8 mouse cellular contexts compared by ENCODE assay signal in the genomic region with DNA sequence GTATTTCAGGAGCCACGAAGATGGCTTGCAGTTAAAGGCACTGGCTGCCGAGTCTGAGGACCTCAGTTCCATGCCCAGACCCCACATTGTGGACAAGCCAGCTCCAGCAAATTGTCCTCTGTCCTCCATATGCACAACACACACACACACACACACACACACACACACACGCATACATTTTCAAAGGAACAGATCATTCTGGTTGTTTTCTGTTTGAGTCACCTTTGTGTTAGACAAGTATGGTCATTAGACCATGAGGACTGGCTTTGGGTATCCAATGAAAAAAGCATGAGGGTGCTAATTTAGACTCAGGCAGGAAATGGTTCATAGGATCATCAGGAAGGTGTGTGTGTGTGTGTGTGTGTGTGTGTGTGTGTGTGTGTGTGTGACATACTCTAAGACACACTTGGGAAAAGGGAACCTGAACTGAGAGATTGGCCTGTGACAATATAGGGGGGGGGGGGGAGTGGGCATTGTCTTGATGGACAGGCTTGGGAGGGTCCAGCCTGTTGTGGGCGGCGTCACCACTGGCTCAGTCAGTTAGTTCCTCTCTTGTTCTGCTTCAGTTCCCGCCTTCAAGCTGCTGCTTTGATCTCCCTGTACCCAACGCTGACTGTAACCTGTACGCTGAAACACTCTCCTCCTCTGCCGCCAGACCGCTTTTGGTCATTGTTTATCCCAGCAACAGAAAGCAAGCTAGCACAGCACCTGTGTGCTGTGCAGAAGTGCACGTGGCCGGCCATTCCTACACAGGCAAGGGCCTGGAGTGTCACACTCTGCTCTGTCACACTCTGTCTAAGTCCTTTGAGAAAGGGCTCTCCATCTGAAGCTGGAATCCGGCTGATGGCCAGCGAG. TPM values are rescaled to one million over a fixed set of nuclear protein-coding genes. Genes with fewer than 3 reads are reported as not detected.
A peak's percentile ranks its signal among the peaks of the same experiment; 100 is the strongest.
DNase-seq lines count a peak whose midpoint lies in the region; ATAC-seq lines count a peak whose summit lies in the region.

No protein-coding gene starts in this region.

- H3K4me3 ChIP-seq in kidney, embryonic 15.5 days (replicated peaks), result peak overlapping the region; percentile 30
- peak overlapping the region; percentile 2; the same call in 1 of the 2 replicates for H3K4me3 ChIP-seq in hindbrain, embryonic 16.5 days (ENCODE audit: low read length)
- no peak overlapping the region for H3K4me3 ChIP-seq in midbrain, embryonic 11.5 days (ENCODE audit: low read depth, low read length)

- no peaks in the 10 kb centered on the region for H3K9me3 ChIP-seq in kidney, embryonic 15.5 days (replicated peaks)
- H3K9me3 ChIP-seq in hindbrain, embryonic 16.5 days (ENCODE audit: control insufficient read depth, low read length), result no peaks in the 10 kb centered on the region
- H3K9me3 ChIP-seq in midbrain, embryonic 11.5 days (ENCODE audit: control insufficient read depth, low read length), result no peaks in the 10 kb centered on the region

- H3K27ac ChIP-seq in kidney, embryonic 15.5 days, result peak overlapping the region; percentile 90
- no peak overlapping the region for H3K27ac ChIP-seq in hindbrain, embryonic 16.5 days (ENCODE audit: low read depth, low read length)
- no peak overlapping the region for H3K27ac ChIP-seq in midbrain, embryonic 11.5 days (ENCODE audit: low read depth, low read length)

- DNase-seq in kidney, adult 9 months, result no peak
- peak; percentile 60 for DNase-seq in embryo, embryonic 11 days
- DNase-seq in midbrain, embryonic 11.5 days (ENCODE audit: low spot score, missing footprints), result no peak
- no peak for DNase-seq in layer of hippocampus, postnatal 10 days (ENCODE audit: low spot score in 2 of 2)
- DNase-seq in left cerebral cortex, adult 18-20 months (ENCODE audit: low spot score in 2 of 2), result no peak
- no peak for DNase-seq in cerebellum, adult 9-10 months

- peak; percentile 38 for ATAC-seq in kidney, embryonic 15.5 days (replicated peaks; ENCODE audit: low FRiP score)
- no peak for ATAC-seq in hindbrain, embryonic 16.5 days
- ATAC-seq in midbrain, embryonic 11.5 days (ENCODE audit: low FRiP score), result no peak

- H3K36me3 ChIP-seq in kidney, embryonic 15.5 days, result no peaks in the 10 kb centered on the region
- H3K36me3 ChIP-seq in hindbrain, embryonic 16.5 days (ENCODE audit: control insufficient read depth, insufficient read depth, low read length), result no peaks in the 10 kb centered on the region
- H3K36me3 ChIP-seq in midbrain, embryonic 11.5 days (ENCODE audit: control insufficient read depth, insufficient read depth, low read length), result no peaks in the 10 kb centered on the region

- H3K4me2 ChIP-seq in kidney, embryonic 15.5 days, result peak overlapping the region; percentile 60
- H3K4me2 ChIP-seq in hindbrain, embryonic 16.5 days (ENCODE audit: low read length), result peak overlapping the region; percentile 42
- H3K4me2 ChIP-seq in midbrain, embryonic 11.5 days, result peak overlapping the region; percentile 42

- WGBS in kidney, embryonic 15.5 days, result 16% methylated on average over 12 of the region's 14 CpGs
- 21% methylated on average over 14 of the region's 14 CpGs for WGBS in hindbrain, embryonic 16.5 days
- WGBS in midbrain, embryonic 11.5 days, result 18% methylated on average over 14 of the region's 14 CpGs

- peaks cover 48% of the 10 kb centered on the region for H3K4me1 ChIP-seq in kidney, embryonic 15.5 days
- peaks cover 18% of the 10 kb centered on the region for H3K4me1 ChIP-seq in hindbrain, embryonic 16.5 days (ENCODE audit: control insufficient read depth, insufficient read depth, low read depth, low read length)
- peaks cover 11% of the 10 kb centered on the region for H3K4me1 ChIP-seq in midbrain, embryonic 11.5 days (ENCODE audit: control insufficient read depth, insufficient read depth, low read length)

- peak overlapping the region; percentile 45 for H3K9ac ChIP-seq in kidney, embryonic 15.5 days
- 0 out of 2 replicates have a peak overlapping the region, but pooled peaks have one; percentile 38 for H3K9ac ChIP-seq in hindbrain, embryonic 16.5 days (ENCODE audit: low read depth, low read length)
- H3K9ac ChIP-seq in midbrain, embryonic 11.5 days (ENCODE audit: low read length), result peak overlapping the region; percentile 54

- H3K27me3 ChIP-seq in kidney, embryonic 15.5 days, result no peaks in the 10 kb centered on the region
- H3K27me3 ChIP-seq in hindbrain, embryonic 16.5 days (replicated peaks; ENCODE audit: control insufficient read depth, insufficient read depth, low read length), result peaks cover 2% of the 10 kb centered on the region; the same call in 1 of the 2 replicates
- peaks cover 2% of the 10 kb centered on the region; the same call in 1 of the 2 replicates for H3K27me3 ChIP-seq in midbrain, embryonic 11.5 days (ENCODE audit: control insufficient read depth, insufficient read depth, low read length)

RNA-seq across cellular contexts. Expression of gene Chst12, which starts 3.1 kb away (rescaled TPM):
- 21.9 and 22.4 TPM in 2 replicates for polyA plus RNA-seq in kidney, embryonic 15.5 days (2015; fragmentation: Nextera tagmentation; extraction: Ambion mirVana)
- 27.6 and 30.3 TPM in 2 replicates for polyA plus RNA-seq in hindbrain, embryonic 16.5 days (2015; fragmentation: Nextera tagmentation; extraction: Ambion mirVana)
- polyA plus RNA-seq in midbrain, embryonic 11.5 days (2014; fragmentation: Nextera tagmentation; extraction: Ambion mirVana), result 7.9 and 9.1 TPM in 2 replicates
- 10 to 100 TPM; 17.8 to 21.3 TPM for total RNA-seq in layer of hippocampus, postnatal 10 days (2021)
- 10 to 100 TPM; 16.2 to 17.4 TPM for total RNA-seq in left cerebral cortex, adult 18-20 months (2021)

RNA-seq across cellular contexts. Expression of gene Gm4869, which starts 56.8 kb away (rescaled TPM):
- not detected in 2 replicates for polyA plus RNA-seq in kidney, embryonic 15.5 days (2015; fragmentation: Nextera tagmentation; extraction: Ambion mirVana)
- polyA plus RNA-seq in hindbrain, embryonic 16.5 days (2015; fragmentation: Nextera tagmentation; extraction: Ambion mirVana), result not detected in 2 replicates
- polyA plus RNA-seq in midbrain, embryonic 11.5 days (2014; fragmentation: Nextera tagmentation; extraction: Ambion mirVana), result not detected in 2 replicates
- total RNA-seq in layer of hippocampus, postnatal 10 days (2021), result not detected
- total RNA-seq in left cerebral cortex, adult 18-20 months (2021), result not detected
